Mouse (Mus musculus): ENCODE measurements around the gene Pif1. TPM values are rescaled to one million over a fixed set of nuclear protein-coding genes. Genes with fewer than 3 reads are reported as not detected.

Pif1 gene
- 5.8 and 6.3 TPM in 2 replicates for polyA plus RNA-seq (2014; fragmentation: Nextera tagmentation; extraction: Ambion mirVana)

DNA sequence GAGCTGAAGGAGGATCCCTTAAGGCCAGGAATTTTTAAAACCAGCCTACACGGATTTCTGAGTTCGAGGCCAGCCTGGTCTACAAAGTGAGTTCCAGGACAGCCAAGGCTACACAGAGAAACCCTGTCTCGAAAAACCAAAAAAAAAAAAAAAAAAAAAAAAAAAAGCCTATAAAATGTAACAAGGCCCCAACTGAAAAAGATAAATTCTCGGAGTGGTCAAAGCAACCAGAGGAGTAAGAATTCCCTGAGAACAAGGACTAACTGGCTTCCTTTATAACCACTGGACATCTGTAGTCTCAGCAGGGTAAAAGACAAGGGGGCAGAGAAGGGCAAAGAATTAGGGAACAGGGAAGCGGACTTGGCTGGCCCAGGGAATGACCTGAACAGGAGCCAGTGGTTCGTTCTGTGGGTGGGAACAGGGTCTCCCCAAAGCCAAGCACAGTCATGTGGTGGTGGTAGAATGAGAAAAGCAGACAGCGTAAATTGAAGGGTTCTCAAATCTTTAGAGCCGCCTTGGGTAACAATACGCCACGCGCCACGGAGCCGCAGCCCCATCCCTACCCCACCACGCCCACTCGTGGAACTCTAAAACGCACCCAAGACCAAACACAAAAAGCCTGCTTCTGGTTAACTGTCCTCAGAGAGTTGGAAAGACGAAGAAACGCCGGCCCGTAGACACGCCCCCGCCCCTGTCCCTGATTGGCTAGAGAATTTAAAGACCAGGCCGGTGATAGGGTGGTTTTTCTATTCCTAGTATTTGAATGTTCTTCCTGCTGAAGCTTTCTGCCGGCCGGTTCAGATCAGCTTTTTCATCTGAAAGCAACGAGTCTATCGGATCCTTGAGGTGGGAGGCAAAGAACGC lies at the start of gene Pif1:
Gene Pif1 (plus strand): TSS at position 755 of the 864 bp plus-strand sequence.
- Histone ChIP-seq H3K4me2 (ENCODE audit: low read length) (peak within 1 kb of the TSS; percentile 95), H3K9me3 (replicated peaks; ENCODE audit: control insufficient read depth, low read length) (no peaks in the 10 kb centered on the region), H3K4me3 (ENCODE audit: low read depth, low read length) (peak within 1 kb of the TSS; percentile 54), H3K27ac (ENCODE audit: low read depth, low read length) (no peak within 1 kb of the TSS), H3K9ac (ENCODE audit: low read length) (peak within 1 kb of the TSS; percentile 64), H3K27me3 (replicated peaks; ENCODE audit: control insufficient read depth, insufficient read depth, low read length) (no peaks in the 10 kb centered on the region), H3K36me3 (ENCODE audit: control insufficient read depth, insufficient read depth, low read length) (peaks cover 5% of the 10 kb centered on the region), H3K4me1 (ENCODE audit: control insufficient read depth, insufficient read depth, low read length) (peaks cover 18% of the 10 kb centered on the region)
- ATAC-seq: peak; percentile 91
- 10% methylated on average over 28 of the region's 28 CpGs for WGBS
- DNase-seq (ENCODE audit: low spot score): peak; percentile 94

DNA sequence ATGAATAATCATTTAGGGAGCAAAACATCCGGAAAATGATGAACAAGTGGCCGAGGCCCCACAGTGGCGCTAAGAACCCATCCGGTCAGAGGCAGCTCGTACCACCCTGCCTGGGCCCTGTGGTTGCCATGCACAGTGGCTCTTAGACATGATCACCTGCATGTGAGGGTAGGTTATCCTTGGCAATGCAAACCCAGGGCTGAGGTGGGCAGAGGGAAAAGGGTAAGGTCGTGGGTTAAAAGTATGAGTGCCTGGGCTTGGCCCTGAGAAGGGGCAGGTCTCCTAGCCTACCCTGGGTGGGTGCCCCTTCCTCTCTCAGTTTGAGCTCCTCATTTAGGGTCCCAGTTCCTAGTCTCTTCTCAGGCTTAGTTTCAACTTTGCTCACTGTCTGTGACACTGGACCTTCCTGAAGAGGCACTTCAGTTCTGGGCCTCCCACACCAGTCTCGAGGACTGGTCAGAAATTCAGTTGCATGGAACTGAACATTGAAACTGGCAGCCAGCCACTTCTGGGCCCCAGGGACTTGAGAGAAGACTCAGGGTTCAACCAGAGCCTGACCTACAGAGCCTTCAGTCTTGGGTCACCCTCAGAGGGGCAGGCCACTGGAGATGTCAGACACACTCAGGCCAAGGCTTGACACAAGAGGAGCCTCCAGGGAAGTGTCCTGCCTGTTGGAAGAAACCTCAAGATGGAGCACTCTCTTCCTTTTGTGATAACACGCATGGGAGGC lies 48.9 kb upstream of the Pif1 start:
- H3K4me2 ChIP-seq (ENCODE audit: low read length): no peak overlapping the region
- H3K27me3 ChIP-seq (replicated peaks; ENCODE audit: control insufficient read depth, insufficient read depth, low read length): no peaks in the 10 kb centered on the region
- DNase-seq (ENCODE audit: low spot score) (no peak), ATAC-seq (no peak)
- no peak overlapping the region for H3K4me3 ChIP-seq (ENCODE audit: low read depth, low read length)
- no peak overlapping the region for H3K9ac ChIP-seq (ENCODE audit: low read length)
- H3K4me1 ChIP-seq (ENCODE audit: control insufficient read depth, insufficient read depth, low read length): no peaks in the 10 kb centered on the region
- WGBS: 91% methylated on average over 8 of the region's 8 CpGs
- H3K27ac ChIP-seq (ENCODE audit: low read depth, low read length): no peak overlapping the region
- no peaks in the 10 kb centered on the region for H3K9me3 ChIP-seq (replicated peaks; ENCODE audit: control insufficient read depth, low read length)
- H3K36me3 ChIP-seq (ENCODE audit: control insufficient read depth, insufficient read depth, low read length): no peaks in the 10 kb centered on the region

DNA sequence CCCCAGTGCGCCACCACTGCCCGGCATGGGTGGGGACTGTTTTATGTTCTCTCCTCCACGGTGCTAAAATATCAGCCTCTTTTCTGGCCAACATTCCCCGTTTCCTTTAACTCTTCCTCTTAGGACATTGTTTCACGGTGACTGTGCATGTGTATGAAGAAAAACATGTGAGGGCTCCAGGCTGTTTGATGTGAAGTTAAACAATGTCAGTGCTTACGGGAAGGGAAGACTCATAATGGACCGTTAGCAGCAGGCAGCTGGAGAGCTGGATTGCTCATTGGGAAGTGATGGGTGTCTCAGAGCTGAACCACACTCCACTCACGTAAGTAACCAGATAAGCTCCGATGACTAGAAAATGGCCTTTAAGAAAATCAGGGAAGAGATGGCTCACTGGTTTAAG lies 47.3 kb upstream of the Pif1 start:
- no peak overlapping the region for H3K4me2 ChIP-seq (ENCODE audit: low read length)
- ATAC-seq (no peak), DNase-seq (ENCODE audit: low spot score) (no peak)
- no peak overlapping the region for H3K9ac ChIP-seq (ENCODE audit: low read length)
- H3K9me3 ChIP-seq (replicated peaks; ENCODE audit: control insufficient read depth, low read length): no peaks in the 10 kb centered on the region
- H3K27ac ChIP-seq (ENCODE audit: low read depth, low read length): no peak overlapping the region
- no peaks in the 10 kb centered on the region for H3K36me3 ChIP-seq (ENCODE audit: control insufficient read depth, insufficient read depth, low read length)
- no peak overlapping the region for H3K4me3 ChIP-seq (ENCODE audit: low read depth, low read length)
- no peaks in the 10 kb centered on the region for H3K27me3 ChIP-seq (replicated peaks; ENCODE audit: control insufficient read depth, insufficient read depth, low read length)
- H3K4me1 ChIP-seq (ENCODE audit: control insufficient read depth, insufficient read depth, low read length): no peaks in the 10 kb centered on the region
- WGBS: 83% methylated on average over 9 of the region's 9 CpGs

DNA sequence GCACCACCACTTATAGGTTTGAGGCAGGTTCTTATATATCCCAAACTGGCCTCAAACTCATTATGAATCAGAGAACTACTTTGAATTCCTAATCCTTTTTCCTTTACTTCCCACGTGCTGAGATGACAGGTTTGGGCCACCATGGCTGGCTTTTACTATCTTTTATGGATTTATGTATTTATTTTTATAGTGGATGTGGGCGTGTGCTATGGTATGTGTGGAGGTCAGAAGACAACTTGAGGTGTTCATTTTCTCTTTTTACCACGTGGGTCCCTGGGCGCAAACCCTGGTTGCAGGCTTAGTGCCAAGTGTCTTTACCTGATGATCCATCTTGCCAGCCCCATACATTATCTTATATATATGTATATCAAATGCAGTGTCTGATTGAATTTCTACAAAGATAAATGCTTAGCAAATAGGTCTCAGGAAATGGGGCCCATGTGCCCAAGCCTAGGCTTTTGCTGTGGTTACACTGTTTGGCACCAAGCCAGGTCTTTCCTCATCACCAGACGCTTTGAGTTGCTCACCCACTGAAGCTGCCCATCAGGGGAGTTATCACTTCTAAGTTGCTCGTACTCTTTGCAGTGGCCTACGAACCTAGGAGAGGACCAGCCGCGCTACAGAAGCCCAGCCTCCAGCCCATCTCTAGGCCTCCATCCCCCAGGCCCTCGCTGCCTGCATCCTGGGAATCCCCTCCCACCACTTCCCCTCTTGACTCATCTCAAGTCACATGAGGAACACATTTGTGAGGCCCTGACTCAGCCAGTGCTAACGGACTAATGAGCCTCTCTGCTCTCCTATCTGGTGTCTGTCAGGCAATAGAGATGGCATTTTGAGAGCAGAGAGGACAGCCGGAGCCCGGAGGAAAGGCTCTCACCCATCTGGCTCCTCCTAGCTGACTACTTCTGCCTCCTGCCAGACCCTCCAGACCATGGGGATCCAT lies 45.6 kb upstream of the Pif1 start:
- 74% methylated on average over 13 of the region's 13 CpGs for WGBS
- H3K27ac ChIP-seq (ENCODE audit: low read depth, low read length): no peak overlapping the region
- no peaks in the 10 kb centered on the region for H3K36me3 ChIP-seq (ENCODE audit: control insufficient read depth, insufficient read depth, low read length)
- H3K27me3 ChIP-seq (replicated peaks; ENCODE audit: control insufficient read depth, insufficient read depth, low read length): no peaks in the 10 kb centered on the region
- H3K9me3 ChIP-seq (replicated peaks; ENCODE audit: control insufficient read depth, low read length): no peaks in the 10 kb centered on the region
- H3K4me3 ChIP-seq (ENCODE audit: low read depth, low read length): no peak overlapping the region
- H3K4me2 ChIP-seq (ENCODE audit: low read length): no peak overlapping the region
- DNase-seq (ENCODE audit: low spot score): peak; percentile 49
- no peak for ATAC-seq
- H3K4me1 ChIP-seq (ENCODE audit: control insufficient read depth, insufficient read depth, low read length): no peaks in the 10 kb centered on the region
- H3K9ac ChIP-seq (ENCODE audit: low read length): no peak overlapping the region

DNA sequence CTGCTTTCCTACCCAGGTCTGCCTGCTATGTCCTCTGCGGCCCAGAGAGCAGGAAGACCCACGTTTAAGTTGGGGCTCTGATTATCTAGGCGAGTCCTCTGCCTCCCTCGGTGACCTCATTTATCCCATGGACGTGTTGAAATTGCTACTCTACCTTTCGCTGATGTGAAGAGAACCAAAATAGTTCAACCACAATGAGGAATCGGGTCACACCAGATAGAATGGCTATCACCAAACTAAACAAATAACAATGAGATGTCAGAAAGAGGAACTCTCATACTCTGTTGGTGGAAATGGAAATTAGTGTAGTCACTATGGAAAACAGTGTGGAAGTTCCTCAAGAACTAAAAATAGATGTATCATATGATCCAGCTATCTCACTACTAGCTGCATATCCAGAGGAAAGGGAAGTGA lies 44.8 kb upstream of the Pif1 start:
- H3K4me2 ChIP-seq (ENCODE audit: low read length): no peak overlapping the region
- WGBS: 88% methylated on average over 7 of the region's 7 CpGs
- H3K4me3 ChIP-seq (ENCODE audit: low read depth, low read length): no peak overlapping the region
- H3K4me1 ChIP-seq (ENCODE audit: control insufficient read depth, insufficient read depth, low read length): no peaks in the 10 kb centered on the region
- ATAC-seq (no peak), DNase-seq (ENCODE audit: low spot score) (no peak)
- H3K36me3 ChIP-seq (ENCODE audit: control insufficient read depth, insufficient read depth, low read length): no peaks in the 10 kb centered on the region
- H3K27me3 ChIP-seq (replicated peaks; ENCODE audit: control insufficient read depth, insufficient read depth, low read length): no peaks in the 10 kb centered on the region
- no peak overlapping the region for H3K27ac ChIP-seq (ENCODE audit: low read depth, low read length)
- H3K9me3 ChIP-seq (replicated peaks; ENCODE audit: control insufficient read depth, low read length): no peaks in the 10 kb centered on the region
- H3K9ac ChIP-seq (ENCODE audit: low read length): no peak overlapping the region

DNA sequence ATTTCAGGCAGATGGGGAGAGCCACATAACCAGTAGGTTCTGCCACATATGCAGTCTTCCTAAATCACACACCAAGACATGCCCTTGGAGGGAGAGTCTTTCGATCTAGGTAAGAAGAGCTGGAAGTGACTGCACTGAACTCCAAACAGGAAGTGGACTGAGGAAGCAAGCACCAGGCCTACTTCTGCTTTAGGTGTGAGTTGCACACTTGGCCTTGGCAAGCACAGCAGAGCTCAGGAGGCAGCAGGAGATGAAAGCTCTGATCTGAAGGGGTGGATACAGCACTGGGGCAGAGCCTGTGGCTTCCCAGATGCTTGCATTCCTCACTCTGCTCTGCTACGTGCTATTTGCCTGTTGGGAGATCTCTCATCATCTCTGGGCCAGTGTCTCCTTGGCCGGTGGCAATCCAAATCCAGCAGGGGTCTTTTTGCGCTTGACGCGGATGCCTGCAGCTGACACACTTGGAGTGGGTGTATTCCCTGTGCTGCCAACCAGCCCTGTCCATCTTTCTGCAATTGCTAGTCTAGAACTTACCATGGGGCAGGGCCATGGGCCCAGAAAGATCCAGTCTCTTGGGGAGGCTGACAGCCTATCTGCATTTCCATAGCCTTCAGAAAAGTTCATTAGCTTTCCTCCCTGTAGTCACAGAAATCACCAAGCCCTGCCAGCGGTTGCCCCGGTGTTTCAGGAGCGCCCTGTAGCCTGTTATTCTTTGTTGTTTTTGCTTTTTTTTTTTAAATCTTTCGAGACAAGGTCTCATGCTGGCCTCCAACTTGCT lies 41.1 kb upstream of the Pif1 start:
- Histone ChIP-seq H3K27ac (ENCODE audit: low read depth, low read length) (no peak overlapping the region), H3K36me3 (ENCODE audit: control insufficient read depth, insufficient read depth, low read length) (no peaks in the 10 kb centered on the region), H3K4me1 (ENCODE audit: control insufficient read depth, insufficient read depth, low read length) (peaks cover 5% of the 10 kb centered on the region; the same call in 1 of the 2 replicates), H3K9me3 (replicated peaks; ENCODE audit: control insufficient read depth, low read length) (no peaks in the 10 kb centered on the region), H3K4me3 (ENCODE audit: low read depth, low read length) (no peak overlapping the region), H3K27me3 (replicated peaks; ENCODE audit: control insufficient read depth, insufficient read depth, low read length) (no peaks in the 10 kb centered on the region), H3K9ac (ENCODE audit: low read length) (no peak overlapping the region), H3K4me2 (ENCODE audit: low read length) (no peak overlapping the region)
- WGBS: 79% methylated on average over 10 of the region's 10 CpGs
- ATAC-seq (no peak), DNase-seq (ENCODE audit: low spot score) (no peak)

DNA sequence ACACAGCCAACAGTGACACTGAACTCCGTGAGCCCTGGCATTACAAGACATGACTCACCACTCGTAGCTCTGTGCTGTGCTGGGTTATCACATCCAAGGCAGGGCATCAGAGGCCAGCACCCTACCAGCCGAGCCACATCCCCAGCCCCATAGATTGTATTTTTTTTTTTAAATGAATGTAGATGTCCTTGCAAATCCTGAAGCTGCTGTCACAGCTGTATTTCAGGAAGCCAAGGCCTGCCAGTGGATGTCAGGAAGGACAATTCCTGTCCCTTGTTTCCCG lies 40.6 kb upstream of the Pif1 start:
- Histone ChIP-seq H3K4me1 (ENCODE audit: control insufficient read depth, insufficient read depth, low read length) (peaks cover 5% of the 10 kb centered on the region; the same call in 1 of the 2 replicates), H3K36me3 (ENCODE audit: control insufficient read depth, insufficient read depth, low read length) (no peaks in the 10 kb centered on the region), H3K9ac (ENCODE audit: low read length) (no peak overlapping the region), H3K27me3 (replicated peaks; ENCODE audit: control insufficient read depth, insufficient read depth, low read length) (no peaks in the 10 kb centered on the region), H3K9me3 (replicated peaks; ENCODE audit: control insufficient read depth, low read length) (no peaks in the 10 kb centered on the region), H3K4me3 (ENCODE audit: low read depth, low read length) (no peak overlapping the region), H3K4me2 (ENCODE audit: low read length) (no peak overlapping the region), H3K27ac (ENCODE audit: low read depth, low read length) (no peak overlapping the region)
- ATAC-seq (no peak), DNase-seq (ENCODE audit: low spot score) (no peak)
- 68% methylated on average over 4 of the region's 4 CpGs for WGBS

DNA sequence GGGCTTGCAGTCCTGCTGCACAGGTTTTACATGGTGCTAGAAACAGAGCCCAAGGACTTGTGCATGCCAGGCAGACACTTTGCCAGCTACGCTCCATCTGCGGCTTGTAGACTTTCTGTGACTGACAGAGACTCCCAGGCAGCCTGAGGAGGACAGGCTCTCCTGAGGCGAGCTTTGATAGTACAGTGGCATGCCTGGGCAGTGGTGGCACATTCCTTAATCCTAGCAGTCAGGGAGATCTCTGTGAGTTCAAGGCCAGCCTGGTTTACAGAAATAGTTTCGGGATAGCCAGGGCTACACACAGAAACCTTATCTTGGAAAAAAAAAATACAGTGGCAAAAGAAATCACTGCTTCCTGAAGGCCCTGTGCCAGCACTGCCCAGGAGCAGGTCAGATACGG lies 39.8 kb upstream of the Pif1 start:
- no peak for ATAC-seq
- H3K36me3 ChIP-seq (ENCODE audit: control insufficient read depth, insufficient read depth, low read length): no peaks in the 10 kb centered on the region
- no peak overlapping the region for H3K27ac ChIP-seq (ENCODE audit: low read depth, low read length)
- no peak overlapping the region for H3K4me2 ChIP-seq (ENCODE audit: low read length)
- H3K9me3 ChIP-seq (replicated peaks; ENCODE audit: control insufficient read depth, low read length): no peaks in the 10 kb centered on the region
- H3K27me3 ChIP-seq (replicated peaks; ENCODE audit: control insufficient read depth, insufficient read depth, low read length): no peaks in the 10 kb centered on the region
- H3K4me1 ChIP-seq (ENCODE audit: control insufficient read depth, insufficient read depth, low read length): peaks cover 5% of the 10 kb centered on the region; the same call in 1 of the 2 replicates
- H3K9ac ChIP-seq (ENCODE audit: low read length): no peak overlapping the region
- no peak for DNase-seq (ENCODE audit: low spot score)
- H3K4me3 ChIP-seq (ENCODE audit: low read depth, low read length): no peak overlapping the region
- 80% methylated on average over 5 of the region's 5 CpGs for WGBS

Data from forebrain, embryonic 14.5 days (tissue).